Mouse (Mus musculus) cerebellum, adult 2 months (tissue): Measurements from ENCODE around the gene Hmga2.

Experiments used
- CTCF ChIP-seq: fragments of 200-500 bp; IDR thresholded peaks from 2 replicates; pipeline ENCODE4 v1.5.1; 2011; ENCODE audit warnings: low read depth, mild to moderate bottlenecking, control low read depth, low read length, moderate library complexity, borderline replicate concordance; ENCODE audit not compliant: insufficient read depth
- POLR2A ChIP-seq: fragments of 200-500 bp; IDR thresholded peaks from 2 replicates; pipeline ENCODE4 v1.6.1; 2011; ENCODE audit warnings: low read length, control low read depth, borderline replicate concordance; ENCODE audit not compliant: insufficient read depth

GRCm38 (mm10) chr10:120498086-120498485 lies 21.8 kb upstream of the Hmga2 start:
- no peak for TF ChIP-seq CTCF
- no peak for TF ChIP-seq POLR2A
